Mouse (Mus musculus): ENCODE measurements around the gene Gm9040. TPM values are rescaled to one million over a fixed set of nuclear protein-coding genes. Genes with fewer than 3 reads are reported as not detected.
"Not testable (repeated sequence)": the region's sequence is repeated elsewhere in the genome, so short reads cannot be mapped to it uniquely, and the experiment has no call there.

Gene Gm9040
- 0.09 TPM in 1 of 2 replicates, not detected in the other for polyA plus RNA-seq (2015; fragmentation: Nextera tagmentation; extraction: Ambion mirVana)

DNA sequence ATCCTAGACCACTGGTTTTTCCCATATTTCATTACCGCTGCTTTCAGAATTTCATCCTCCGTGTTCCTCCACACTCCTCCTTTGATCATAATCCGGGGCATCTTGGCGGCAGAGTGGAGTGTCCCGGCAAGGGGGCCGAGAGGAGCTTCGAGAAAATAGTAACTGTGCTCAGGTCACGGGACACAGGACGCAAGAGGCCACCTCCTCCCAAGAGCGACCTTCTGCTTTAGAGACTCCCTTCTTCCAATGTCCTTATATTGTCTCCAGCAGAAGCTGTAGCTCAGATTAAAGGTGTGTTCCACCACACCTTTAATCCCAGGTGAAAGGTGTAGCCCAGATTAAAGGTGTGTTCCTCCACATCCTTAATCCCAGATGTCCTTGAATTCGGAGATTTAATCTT, at the start of gene Gm9040:
Gene Gm9040 (minus strand): TSS at position 101 of the 400 bp plus-strand sequence.
- not testable (repeated sequence) for H3K4me2 ChIP-seq; H3K27me3 ChIP-seq; H3K36me3 ChIP-seq; H3K4me1 ChIP-seq; H3K27ac ChIP-seq; ATAC-seq (ENCODE audit: borderline replicate concordance, extremely low read depth, low FRiP score, low TSS enrichment); H3K9ac ChIP-seq; H3K9me3 ChIP-seq; H3K4me3 ChIP-seq
- WGBS: no CpG with 5 or more reads among the region's 11 CpGs

DNA sequence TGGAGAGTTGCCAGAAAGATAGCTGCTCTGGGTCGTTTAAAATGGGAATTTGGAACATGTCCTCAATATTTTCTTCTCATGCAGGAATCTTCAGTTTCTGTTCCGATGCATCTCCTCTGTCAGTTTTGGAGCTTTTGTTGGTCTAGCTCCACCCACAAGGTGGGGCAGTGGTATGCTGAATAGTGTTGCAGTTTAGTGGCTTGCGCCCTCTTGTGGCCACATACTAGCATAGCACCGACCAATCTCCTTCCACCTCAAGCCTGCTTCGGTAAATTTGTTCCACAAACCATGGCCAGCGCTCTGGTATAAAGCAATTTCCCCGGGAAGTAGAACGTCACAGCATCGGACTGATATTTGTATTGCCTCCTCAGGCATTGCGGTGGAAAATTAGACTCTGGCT, 43.7 kb upstream of the Gm9040 start:
- Histone ChIP-seq H3K36me3 (no peaks in the 10 kb centered on the region), H3K9me3 (no peaks in the 10 kb centered on the region), H3K9ac (no peak overlapping the region), H3K4me2 (peak overlapping the region; percentile 31), H3K27me3 (no peaks in the 10 kb centered on the region), H3K4me1 (no peaks in the 10 kb centered on the region), H3K4me3 (peak overlapping the region; percentile 0; the same call in 1 of the 2 replicates), H3K27ac (no peak overlapping the region)
- ATAC-seq (ENCODE audit: borderline replicate concordance, extremely low read depth, low FRiP score, low TSS enrichment): peak; percentile 79
- 3% methylated on average over 10 of the region's 10 CpGs for WGBS

DNA sequence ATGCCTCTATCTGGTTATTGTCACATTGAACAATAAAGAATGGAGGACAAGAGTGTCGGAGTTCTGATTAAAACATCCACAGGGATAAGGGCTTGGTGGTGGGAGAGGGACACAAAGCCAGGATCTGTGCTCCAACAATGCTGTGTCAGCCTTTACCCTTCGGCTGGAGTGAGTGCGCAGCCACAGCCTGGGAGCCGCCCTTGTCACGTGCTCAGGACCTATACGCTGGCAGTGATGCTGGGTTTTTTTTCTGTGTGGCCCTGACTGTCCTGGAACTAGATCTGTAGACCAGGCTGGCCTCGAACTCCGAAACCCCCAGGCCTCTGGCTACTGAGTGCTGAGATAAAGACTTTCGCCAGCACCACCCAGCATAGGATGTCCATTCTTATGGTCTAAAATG, 42.7 kb upstream of the Gm9040 start:
- Histone ChIP-seq H3K27me3 (no peaks in the 10 kb centered on the region), H3K4me1 (no peaks in the 10 kb centered on the region), H3K4me2 (no peak overlapping the region), H3K27ac (no peak overlapping the region), H3K36me3 (no peaks in the 10 kb centered on the region), H3K9ac (no peak overlapping the region), H3K4me3 (no peak overlapping the region), H3K9me3 (no peaks in the 10 kb centered on the region)
- WGBS: 87% methylated on average over 9 of the region's 9 CpGs
- no peak for ATAC-seq (ENCODE audit: borderline replicate concordance, extremely low read depth, low FRiP score, low TSS enrichment)

DNA sequence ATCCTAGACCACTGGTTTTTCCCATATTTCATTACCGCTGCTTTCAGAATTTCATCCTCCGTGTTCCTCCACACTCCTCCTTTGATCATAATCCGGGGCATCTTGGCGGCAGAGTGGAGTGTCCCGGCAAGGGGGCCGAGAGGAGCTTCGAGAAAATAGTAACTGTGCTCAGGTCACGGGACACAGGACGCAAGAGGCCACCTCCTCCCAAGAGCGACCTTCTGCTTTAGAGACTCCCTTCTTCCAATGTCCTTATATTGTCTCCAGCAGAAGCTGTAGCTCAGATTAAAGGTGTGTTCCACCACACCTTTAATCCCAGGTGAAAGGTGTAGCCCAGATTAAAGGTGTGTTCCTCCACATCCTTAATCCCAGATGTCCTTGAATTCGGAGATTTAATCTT, 27.2 kb upstream of the Gm9040 start, which contains the start of gene Gm9049:
Gene Gm9049 (minus strand): TSS at position 101 of the 400 bp plus-strand sequence.
- 100% methylated on average over 1 of the region's 11 CpGs for WGBS
- not testable (repeated sequence) for H3K27ac ChIP-seq; H3K36me3 ChIP-seq; H3K4me3 ChIP-seq; H3K27me3 ChIP-seq; H3K9ac ChIP-seq; H3K9me3 ChIP-seq; H3K4me1 ChIP-seq; H3K4me2 ChIP-seq; ATAC-seq (ENCODE audit: borderline replicate concordance, extremely low read depth, low FRiP score, low TSS enrichment)

DNA sequence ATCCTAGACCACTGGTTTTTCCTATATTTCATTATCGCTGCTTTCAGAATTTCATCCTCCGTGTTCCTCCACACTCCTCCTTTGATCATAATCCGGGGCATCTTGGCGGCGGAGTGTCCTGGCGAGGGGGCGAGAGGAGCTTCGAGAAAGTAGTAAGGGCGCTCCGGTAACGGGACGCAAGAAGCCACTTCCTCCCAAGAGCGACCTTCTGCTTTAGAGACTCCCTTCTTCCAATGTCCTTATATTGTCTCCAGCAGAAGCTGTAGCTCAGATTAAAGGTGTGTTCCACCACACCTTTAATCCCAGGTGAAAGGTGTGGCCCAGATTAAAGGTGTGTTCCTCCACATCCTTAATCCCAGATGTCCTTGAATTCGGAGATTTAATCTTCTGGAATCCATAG, 21.8 kb upstream of the Gm9040 start, which contains the start of gene Gm9048:
Gene Gm9048 (minus strand): TSS at position 101 of the 400 bp plus-strand sequence.
- H3K4me3 ChIP-seq; H3K9me3 ChIP-seq; H3K4me1 ChIP-seq; H3K4me2 ChIP-seq; H3K36me3 ChIP-seq; H3K27me3 ChIP-seq; ATAC-seq (ENCODE audit: borderline replicate concordance, extremely low read depth, low FRiP score, low TSS enrichment); H3K27ac ChIP-seq; H3K9ac ChIP-seq: not testable (repeated sequence)
- WGBS: 100% methylated on average over 1 of the region's 14 CpGs

DNA sequence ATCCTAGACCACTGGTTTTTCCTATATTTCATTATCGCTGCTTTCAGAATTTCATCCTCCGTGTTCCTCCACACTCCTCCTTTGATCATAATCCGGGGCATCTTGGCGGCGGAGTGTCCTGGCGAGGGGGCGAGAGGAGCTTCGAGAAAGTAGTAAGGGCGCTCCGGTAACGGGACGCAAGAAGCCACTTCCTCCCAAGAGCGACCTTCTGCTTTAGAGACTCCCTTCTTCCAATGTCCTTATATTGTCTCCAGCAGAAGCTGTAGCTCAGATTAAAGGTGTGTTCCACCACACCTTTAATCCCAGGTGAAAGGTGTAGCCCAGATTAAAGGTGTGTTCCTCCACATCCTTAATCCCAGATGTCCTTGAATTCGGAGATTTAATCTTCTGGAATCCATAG, 16.4 kb upstream of the Gm9040 start, which contains the start of gene Gm9046:
Gene Gm9046 (minus strand): TSS at position 101 of the 400 bp plus-strand sequence.
- H3K4me1 ChIP-seq; ATAC-seq (ENCODE audit: borderline replicate concordance, extremely low read depth, low FRiP score, low TSS enrichment); H3K36me3 ChIP-seq; H3K9me3 ChIP-seq; H3K27me3 ChIP-seq; H3K27ac ChIP-seq; H3K4me2 ChIP-seq; H3K4me3 ChIP-seq; H3K9ac ChIP-seq: not testable (repeated sequence)
- no CpG with 5 or more reads among the region's 14 CpGs for WGBS

GRCm38 (mm10) chr10:118337731-118338130, 11.0 kb upstream of the Gm9040 start, which contains the start of gene Gm9045:
TSS of gene Gm9045 (minus strand) at chr10:118337831.
- not testable (repeated sequence) for H3K4me2 ChIP-seq; H3K27me3 ChIP-seq; H3K4me3 ChIP-seq; H3K4me1 ChIP-seq; H3K9me3 ChIP-seq; H3K9ac ChIP-seq; H3K36me3 ChIP-seq; H3K27ac ChIP-seq; ATAC-seq (ENCODE audit: borderline replicate concordance, extremely low read depth, low FRiP score, low TSS enrichment)
- WGBS: no CpG with 5 or more reads among the region's 14 CpGs

GRCm38 (mm10) chr10:118332308-118332707, 5.5 kb upstream of the Gm9040 start, which contains the start of gene Gm9044:
TSS of gene Gm9044 (minus strand) at chr10:118332408.
- H3K4me1 ChIP-seq; H3K9ac ChIP-seq; H3K4me2 ChIP-seq; H3K27ac ChIP-seq; ATAC-seq (ENCODE audit: borderline replicate concordance, extremely low read depth, low FRiP score, low TSS enrichment); H3K27me3 ChIP-seq; H3K36me3 ChIP-seq; H3K4me3 ChIP-seq; H3K9me3 ChIP-seq: not testable (repeated sequence)
- no CpG with 5 or more reads among the region's 14 CpGs for WGBS

DNA sequence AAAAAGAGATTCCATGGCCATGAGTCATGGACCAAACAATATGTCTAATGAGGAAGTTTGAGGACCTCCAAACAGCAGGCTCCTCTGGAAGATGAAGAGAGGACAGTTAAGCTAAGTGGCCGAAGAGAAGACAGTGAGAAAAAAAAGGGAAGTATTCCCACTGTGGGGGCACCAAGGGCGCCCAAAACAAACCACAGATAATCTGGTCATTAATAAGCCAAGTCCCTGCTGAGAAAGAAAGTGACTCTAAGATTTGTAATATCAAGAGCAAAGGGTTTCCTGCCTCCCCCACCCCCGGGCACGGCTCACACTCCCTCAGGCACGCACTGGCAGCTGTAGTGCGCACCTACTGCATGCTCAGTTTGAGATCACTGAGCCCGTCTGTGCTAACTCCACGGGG, 7.7 kb downstream of the Gm9040 start:
- Histone ChIP-seq H3K27me3 (no peaks in the 10 kb centered on the region), H3K9me3 (no peaks in the 10 kb centered on the region), H3K36me3 (no peaks in the 10 kb centered on the region), H3K4me2 (no peak overlapping the region), H3K27ac (no peak overlapping the region), H3K4me1 (no peaks in the 10 kb centered on the region), H3K4me3 (no peak overlapping the region), H3K9ac (no peak overlapping the region)
- 79% methylated on average over 8 of the region's 8 CpGs for WGBS
- ATAC-seq (ENCODE audit: borderline replicate concordance, extremely low read depth, low FRiP score, low TSS enrichment): no peak

DNA sequence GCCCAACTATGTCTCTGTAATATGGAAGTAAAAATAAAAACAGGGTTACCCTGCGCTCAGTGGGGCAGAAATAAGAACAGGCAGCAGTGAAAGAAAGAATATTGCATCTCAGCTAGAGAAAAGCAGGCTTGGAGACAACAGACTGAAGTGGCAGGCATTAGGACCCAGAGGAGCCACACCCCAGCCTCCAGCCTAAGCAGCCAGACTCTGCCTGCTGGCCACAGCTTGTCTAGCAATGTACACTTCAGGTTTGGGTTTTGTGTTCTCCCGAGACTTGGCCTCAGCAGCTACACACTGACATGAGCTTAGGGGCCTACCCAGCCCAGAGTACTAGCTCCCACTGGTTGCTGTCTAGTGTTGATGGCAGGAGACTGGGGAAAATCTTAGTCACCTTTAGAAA, 24.6 kb downstream of the Gm9040 start:
- not testable (repeated sequence) for H3K36me3 ChIP-seq; H3K4me1 ChIP-seq; H3K27ac ChIP-seq; H3K4me3 ChIP-seq; H3K4me2 ChIP-seq; H3K9me3 ChIP-seq; H3K9ac ChIP-seq; H3K27me3 ChIP-seq; ATAC-seq (ENCODE audit: borderline replicate concordance, extremely low read depth, low FRiP score, low TSS enrichment)
- 38% methylated on average over 2 of the region's 2 CpGs for WGBS

DNA sequence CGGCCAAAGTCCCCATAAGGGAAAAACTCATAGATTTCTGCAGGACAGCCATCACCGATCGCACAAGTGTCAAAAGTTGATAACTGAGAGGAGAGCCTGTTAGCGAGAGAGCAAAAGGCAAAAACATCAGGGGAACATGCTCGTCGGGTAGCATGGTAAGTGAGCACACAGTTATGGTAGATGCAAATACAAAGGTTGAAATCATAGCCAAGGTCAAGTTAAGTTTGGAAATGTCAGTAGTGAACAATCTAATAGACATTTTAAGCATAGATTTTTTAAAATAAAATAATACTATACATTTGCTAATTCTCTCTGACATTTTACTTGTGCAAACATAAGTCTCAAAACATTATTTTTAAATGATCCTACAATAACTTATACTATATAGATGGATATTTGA, 31.8 kb downstream of the Gm9040 start, which contains the start of gene Iltifb:
Gene Iltifb (minus strand): TSS at position 101 of the 400 bp plus-strand sequence.
- no peak within 1 kb of the TSS for H3K4me2 ChIP-seq
- no peak for ATAC-seq (ENCODE audit: borderline replicate concordance, extremely low read depth, low FRiP score, low TSS enrichment)
- H3K9me3 ChIP-seq: no peaks in the 10 kb centered on the region
- 80% methylated on average over 6 of the region's 6 CpGs for WGBS
- H3K27me3 ChIP-seq: no peaks in the 10 kb centered on the region
- no peak within 1 kb of the TSS for H3K4me3 ChIP-seq
- H3K27ac ChIP-seq: no peak within 1 kb of the TSS
- H3K9ac ChIP-seq: no peak within 1 kb of the TSS
- H3K36me3 ChIP-seq: no peaks in the 10 kb centered on the region
- no peaks in the 10 kb centered on the region for H3K4me1 ChIP-seq

- not testable (repeated sequence) for H3K9ac ChIP-seq, H3K27ac ChIP-seq, H3K27me3 ChIP-seq, H3K9me3 ChIP-seq, H3K36me3 ChIP-seq, H3K4me3 ChIP-seq, H3K4me1 ChIP-seq, H3K4me2 ChIP-seq
- WGBS: 83% methylated on average over 2 of the region's 5 CpGs
- ATAC-seq (ENCODE audit: borderline replicate concordance, extremely low read depth, low FRiP score, low TSS enrichment): 0 out of 2 replicates have a peak, but pooled peaks have one; percentile 40
These were observed 43.8 kb downstream of the Gm9040 start for GRCm38 (mm10) chr10:118283016-118283415.

GRCm38 (mm10) chr10:118282565-118282964, 44.2 kb downstream of the Gm9040 start:
- not testable (repeated sequence) for H3K9ac ChIP-seq

More at GRCm38 (mm10) chr10:118282565-118282964, 44.2 kb downstream of the Gm9040 start:
- not testable (repeated sequence) for H3K27me3 ChIP-seq, H3K36me3 ChIP-seq, H3K4me2 ChIP-seq, H3K9me3 ChIP-seq, H3K27ac ChIP-seq, H3K4me3 ChIP-seq, H3K4me1 ChIP-seq
- 70% methylated on average over 7 of the region's 7 CpGs for WGBS
- ATAC-seq (ENCODE audit: borderline replicate concordance, extremely low read depth, low FRiP score, low TSS enrichment): peak; percentile 44; the same call in 1 of the 2 replicates

All from lung, embryonic 15.5 days (tissue).